Mouse (Mus musculus): ENCODE measurements around the gene Cfd. TPM values are rescaled to one million over a fixed set of nuclear protein-coding genes. Genes with fewer than 3 reads are reported as not detected.

The Cfd gene
- total RNA-seq, 1 experiment, result not detected

- no peak for DNase-seq (ENCODE audit: low read depth, low spot score)
- in situ Hi-C loops (cut with MboI; ENCODE audit: low sequenced_read_pairs in 2 of 2, unreplicated experiment in 2 of 2), result no loop called here
- H3K27ac ChIP-seq (ENCODE audit: insufficient read depth, low read depth, low read length, poor library complexity, severe bottlenecking), result no peak overlapping the region
These were observed 16.9 kb upstream of the Cfd start for GRCm38 (mm10) chr10:79873715-79874289.

DNA sequence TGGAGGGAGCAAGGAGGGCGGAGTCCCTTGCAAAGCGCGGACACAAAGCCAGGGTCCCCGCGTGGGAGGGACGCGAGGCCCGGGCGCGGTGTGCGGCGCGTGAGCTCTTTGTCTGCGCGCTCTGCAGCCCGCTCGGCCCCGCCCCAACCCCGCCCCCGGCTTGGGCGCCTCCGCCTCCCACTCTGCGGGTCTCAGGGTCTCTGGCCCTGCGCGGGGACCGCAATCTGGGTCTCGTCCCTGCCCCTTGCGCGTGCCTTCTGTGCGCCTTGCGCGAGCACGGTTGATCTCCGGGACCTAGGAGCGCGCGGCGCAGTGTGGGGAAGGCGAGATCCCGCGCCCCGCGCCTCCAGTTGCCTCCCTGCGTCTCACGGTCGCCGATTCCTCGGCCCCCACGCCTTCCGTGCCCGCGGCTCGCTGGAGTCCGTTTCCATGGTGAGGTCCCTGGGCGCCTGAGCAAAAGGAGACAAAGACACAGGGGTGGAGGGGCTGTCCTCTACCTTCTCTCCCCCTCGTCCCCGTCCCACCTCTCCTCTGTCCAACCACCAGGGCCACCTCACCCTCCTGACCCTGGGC, 16.3 kb upstream of the Cfd start, which contains the start of the genes Prtn3 and Plppr3:
TSS of gene Prtn3 (plus strand) at position 187 of the 573 bp plus-strand sequence.
TSS of gene Plppr3 (minus strand) at position 345 of the 573 bp plus-strand sequence.
- Histone ChIP-seq H3K9me3 (ENCODE audit: control insufficient read depth, insufficient read depth, low read depth, low read length) (no peaks in the 10 kb centered on the region), H3K27ac (ENCODE audit: insufficient read depth, low read depth, low read length, poor library complexity, severe bottlenecking) (no peak within 1 kb of the TSS), H3K4me3 (ENCODE audit: insufficient read depth in 1 of 2, low read depth in 1 of 2, low read length in 2 of 2, poor library complexity in 1 of 2, severe bottlenecking in 1 of 2) (peak within 1 kb of the TSS; percentile 66 to 73), H3K4me1 (ENCODE audit: control insufficient read depth in 2 of 2, insufficient read depth in 2 of 2, low read length in 2 of 2, poor library complexity in 1 of 2) (no peaks in the 10 kb centered on the region), H3K36me3 (ENCODE audit: control insufficient read depth, insufficient read depth, low read length, poor library complexity, severe bottlenecking) (no peaks in the 10 kb centered on the region), H3K9ac (ENCODE audit: insufficient read depth, low read depth, low read length, poor library complexity, severe bottlenecking) (peak within 1 kb of the TSS; percentile 32)
- no peak for TF ChIP-seq ZNF384 (IDR thresholded peaks at IDR 0.05; ENCODE audit: low read depth, low read length)
- TF ChIP-seq ZC3H11A (IDR thresholded peaks at IDR 0.05; ENCODE audit: borderline replicate concordance, low read depth, low read length), result no peak
- TF ChIP-seq MAFK (IDR thresholded peaks at IDR 0.05; ENCODE audit: insufficient read depth, low read depth, low read length), result no peak
- TF ChIP-seq CHD2 (IDR thresholded peaks at IDR 0.05; ENCODE audit: low read depth, low read length), result no peak
- in situ Hi-C loops (cut with MboI; ENCODE audit: low sequenced_read_pairs in 2 of 2, unreplicated experiment in 2 of 2), result no loop called here
- DNase-seq (ENCODE audit: low read depth, low spot score), result no peak

More at GRCm38 (mm10) chr10:79873715-79874289, 16.9 kb upstream of the Cfd start:
- Histone ChIP-seq H3K4me1 (ENCODE audit: control insufficient read depth in 2 of 2, insufficient read depth in 2 of 2, low read length in 2 of 2, poor library complexity in 1 of 2) (no peaks in the 10 kb centered on the region), H3K9ac (ENCODE audit: insufficient read depth, low read depth, low read length, poor library complexity, severe bottlenecking) (no peak overlapping the region), H3K9me3 (ENCODE audit: control insufficient read depth, insufficient read depth, low read depth, low read length) (no peaks in the 10 kb centered on the region), H3K36me3 (ENCODE audit: control insufficient read depth, insufficient read depth, low read length, poor library complexity, severe bottlenecking) (no peaks in the 10 kb centered on the region), H3K4me3 (ENCODE audit: insufficient read depth in 1 of 2, low read depth in 1 of 2, low read length in 2 of 2, poor library complexity in 1 of 2, severe bottlenecking in 1 of 2) (peak overlapping the region; percentile 66 to 73)
- TF ChIP-seq ZNF384 (IDR thresholded peaks at IDR 0.05; ENCODE audit: low read depth, low read length) (no peak), HCFC1 (IDR thresholded peaks at IDR 0.05; ENCODE audit: borderline replicate concordance, insufficient read depth, low read length) (no peak), MAFK (IDR thresholded peaks at IDR 0.05; ENCODE audit: insufficient read depth, low read depth, low read length) (no peak)

DNA sequence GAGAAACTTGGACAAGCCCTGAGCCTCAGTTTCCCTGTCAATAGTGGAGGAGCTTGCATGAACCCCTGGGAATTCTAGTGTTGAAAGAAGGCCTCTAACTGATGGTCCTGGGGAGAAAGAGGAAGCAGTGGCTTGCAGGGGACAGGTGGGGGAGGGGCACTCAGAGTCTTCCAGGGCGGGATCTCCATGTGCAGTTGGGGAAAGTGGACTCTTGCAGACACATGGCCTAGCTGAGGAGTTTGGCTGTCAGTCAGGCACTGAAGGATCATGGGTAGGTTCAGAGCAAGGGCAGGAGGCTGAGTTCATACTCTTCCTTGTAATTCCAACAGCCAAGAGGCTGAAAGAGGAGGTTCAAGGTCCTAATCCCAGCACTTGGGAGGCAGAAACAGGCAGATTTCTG, 13.5 kb upstream of the Cfd start:
- H3K36me3 ChIP-seq (ENCODE audit: control insufficient read depth, insufficient read depth, low read length, poor library complexity, severe bottlenecking), result no peaks in the 10 kb centered on the region
- peaks cover 0 to 15% of the 10 kb centered on the region in 2 experiments; a peak in 1 of 4 replicates for H3K4me1 ChIP-seq (ENCODE audit: control insufficient read depth in 2 of 2, insufficient read depth in 2 of 2, low read length in 2 of 2, poor library complexity in 1 of 2)
- no peak overlapping the region for H3K4me3 ChIP-seq (ENCODE audit: insufficient read depth in 1 of 2, low read depth in 1 of 2, low read length in 2 of 2, poor library complexity in 1 of 2, severe bottlenecking in 1 of 2)
- DNase-seq (ENCODE audit: low read depth, low spot score), result no peak
- TF ChIP-seq ZC3H11A (IDR thresholded peaks at IDR 0.05; ENCODE audit: borderline replicate concordance, low read depth, low read length) (no peak), HCFC1 (IDR thresholded peaks at IDR 0.05; ENCODE audit: borderline replicate concordance, insufficient read depth, low read length) (no peak), ZNF384 (IDR thresholded peaks at IDR 0.05; ENCODE audit: low read depth, low read length) (no peak), MAFK (IDR thresholded peaks at IDR 0.05; ENCODE audit: insufficient read depth, low read depth, low read length) (no peak), CHD2 (IDR thresholded peaks at IDR 0.05; ENCODE audit: low read depth, low read length) (no peak)
- H3K9me3 ChIP-seq (ENCODE audit: control insufficient read depth, insufficient read depth, low read depth, low read length), result no peaks in the 10 kb centered on the region
- in situ Hi-C loops (cut with MboI; ENCODE audit: low sequenced_read_pairs in 2 of 2, unreplicated experiment in 2 of 2), result no loop called here
- H3K9ac ChIP-seq (ENCODE audit: insufficient read depth, low read depth, low read length, poor library complexity, severe bottlenecking), result no peak overlapping the region
- H3K27ac ChIP-seq (ENCODE audit: insufficient read depth, low read depth, low read length, poor library complexity, severe bottlenecking), result no peak overlapping the region

DNA sequence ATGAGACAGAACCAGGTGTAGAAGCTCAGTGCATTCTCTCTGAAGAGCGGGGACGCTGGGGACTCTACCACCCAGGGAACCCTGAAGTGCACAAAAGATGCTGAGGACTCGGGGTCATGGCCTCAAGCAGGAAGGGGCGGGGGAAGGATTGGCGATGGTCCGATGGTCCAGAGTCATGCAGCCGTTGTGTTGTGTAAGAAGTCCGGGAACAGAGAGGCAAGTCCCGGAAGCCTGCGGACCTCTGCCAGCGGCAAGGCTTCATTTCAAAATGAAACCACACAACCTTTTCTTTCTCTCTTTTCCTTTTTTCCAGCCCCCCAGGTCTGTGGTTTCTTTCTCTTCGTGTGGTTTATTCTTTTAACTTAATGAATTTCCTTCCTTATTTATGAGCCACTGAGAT, 12.9 kb upstream of the Cfd start:
- H3K9me3 ChIP-seq (ENCODE audit: control insufficient read depth, insufficient read depth, low read depth, low read length), result no peaks in the 10 kb centered on the region
- H3K4me3 ChIP-seq (ENCODE audit: insufficient read depth in 1 of 2, low read depth in 1 of 2, low read length in 2 of 2, poor library complexity in 1 of 2, severe bottlenecking in 1 of 2), result no peak overlapping the region
- peaks cover 0 to 19% of the 10 kb centered on the region in 2 experiments; a peak in 1 of 4 replicates for H3K4me1 ChIP-seq (ENCODE audit: control insufficient read depth in 2 of 2, insufficient read depth in 2 of 2, low read length in 2 of 2, poor library complexity in 1 of 2)
- no peak for DNase-seq (ENCODE audit: low read depth, low spot score)
- no peak overlapping the region for H3K27ac ChIP-seq (ENCODE audit: insufficient read depth, low read depth, low read length, poor library complexity, severe bottlenecking)
- in situ Hi-C loops (cut with MboI; ENCODE audit: low sequenced_read_pairs in 2 of 2, unreplicated experiment in 2 of 2), result no loop called here
- TF ChIP-seq ZC3H11A (IDR thresholded peaks at IDR 0.05; ENCODE audit: borderline replicate concordance, low read depth, low read length), result no peak
- no peak for TF ChIP-seq ZNF384 (IDR thresholded peaks at IDR 0.05; ENCODE audit: low read depth, low read length)
- no peak for TF ChIP-seq HCFC1 (IDR thresholded peaks at IDR 0.05; ENCODE audit: borderline replicate concordance, insufficient read depth, low read length)
- no peaks in the 10 kb centered on the region for H3K36me3 ChIP-seq (ENCODE audit: control insufficient read depth, insufficient read depth, low read length, poor library complexity, severe bottlenecking)
- no peak overlapping the region for H3K9ac ChIP-seq (ENCODE audit: insufficient read depth, low read depth, low read length, poor library complexity, severe bottlenecking)

Data from ES-E14 (cell line).